Mouse (Mus musculus): ENCODE measurements around the gene Anks3. TPM values are rescaled to one million over a fixed set of nuclear protein-coding genes. Genes with fewer than 3 reads are reported as not detected.

Gene Anks3
- polyA plus RNA-seq (2012), result 1.9 TPM in 2 replicates

GRCm38 (mm10) chr16:4963797-4964709 lies at the start of gene Anks3:
Gene Anks3, minus strand, starts transcription at chr16:4964205.
- Histone ChIP-seq H3K4me1 (ENCODE audit: control insufficient read depth) (peaks cover 27% of the 10 kb centered on the region), H3K9me3 (ENCODE audit: control insufficient read depth, low read length) (no peaks in the 10 kb centered on the region), H3K4me3 (replicated peaks) (peak within 1 kb of the TSS; percentile 89), H3K27me3 (ENCODE audit: control insufficient read depth) (no peaks in the 10 kb centered on the region), H3K36me3 (ENCODE audit: control insufficient read depth) (peaks cover 12% of the 10 kb centered on the region)
- TF ChIP-seq TAL1 (IDR thresholded peaks at IDR 0.05; ENCODE audit: low read length) (no peak), GATA1 (IDR thresholded peaks at IDR 0.05; ENCODE audit: low read length) (peak; percentile 56)

- Histone ChIP-seq H3K9me3 (ENCODE audit: control insufficient read depth, low read length) (no peaks in the 10 kb centered on the region), H3K4me1 (ENCODE audit: control insufficient read depth) (peaks cover 33% of the 10 kb centered on the region), H3K4me3 (replicated peaks) (peak within 1 kb of the TSS; percentile 69), H3K36me3 (ENCODE audit: control insufficient read depth) (peaks cover 50% of the 10 kb centered on the region), H3K27me3 (ENCODE audit: control insufficient read depth) (peaks cover 14% of the 10 kb centered on the region)
- no peak for TF ChIP-seq GATA1 (IDR thresholded peaks at IDR 0.05; ENCODE audit: low read length)
- TF ChIP-seq TAL1 (IDR thresholded peaks at IDR 0.05; ENCODE audit: low read length), result no peak
Measured at GRCm38 (mm10) chr16:5013054-5013838, 49.2 kb upstream of the Anks3 start, which contains the start of gene Rogdi. Gene Rogdi, minus strand, starts transcription at chr16:5013553.

- TF ChIP-seq TAL1 (IDR thresholded peaks at IDR 0.05; ENCODE audit: low read length) (peak; percentile 72), GATA1 (IDR thresholded peaks at IDR 0.05; ENCODE audit: low read length) (peak; percentile 11; the same call in 1 of the 2 replicates)
- Histone ChIP-seq H3K4me1 (ENCODE audit: control insufficient read depth) (peaks cover 33% of the 10 kb centered on the region), H3K27me3 (ENCODE audit: control insufficient read depth) (peaks cover 14% of the 10 kb centered on the region), H3K9me3 (ENCODE audit: control insufficient read depth, low read length) (no peaks in the 10 kb centered on the region), H3K4me3 (replicated peaks) (peak overlapping the region; percentile 69), H3K36me3 (ENCODE audit: control insufficient read depth) (peaks cover 41% of the 10 kb centered on the region)
Measured at GRCm38 (mm10) chr16:5012036-5013005, 48.3 kb upstream of the Anks3 start.

DNA sequence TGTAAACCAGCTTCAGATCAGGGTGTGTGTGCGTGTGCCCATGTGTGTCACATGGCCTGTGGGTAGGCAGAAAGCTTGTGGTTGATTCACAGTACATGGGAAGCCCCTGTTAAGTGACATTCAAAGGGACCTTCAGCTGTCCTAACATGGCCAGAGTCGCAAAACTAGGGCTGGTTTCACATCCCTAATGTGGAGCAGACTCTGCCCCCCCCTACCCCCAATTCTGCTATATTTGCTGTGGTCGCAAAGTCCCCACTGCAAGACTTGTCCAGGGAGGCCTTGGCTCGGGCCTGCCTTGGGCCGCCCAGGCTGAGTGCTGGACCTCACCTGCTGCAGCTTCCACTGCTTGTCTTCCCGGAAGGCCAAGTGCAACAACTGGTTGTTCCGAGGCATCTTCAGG lies 47.3 kb upstream of the Anks3 start:
- no peak for TF ChIP-seq TAL1 (IDR thresholded peaks at IDR 0.05; ENCODE audit: low read length)
- TF ChIP-seq GATA1 (IDR thresholded peaks at IDR 0.05; ENCODE audit: low read length), result no peak
- Histone ChIP-seq H3K4me1 (ENCODE audit: control insufficient read depth) (peaks cover 33% of the 10 kb centered on the region), H3K36me3 (ENCODE audit: control insufficient read depth) (peaks cover 30% of the 10 kb centered on the region), H3K9me3 (ENCODE audit: control insufficient read depth, low read length) (no peaks in the 10 kb centered on the region), H3K27me3 (ENCODE audit: control insufficient read depth) (peaks cover 14% of the 10 kb centered on the region), H3K4me3 (replicated peaks) (no peak overlapping the region)

DNA sequence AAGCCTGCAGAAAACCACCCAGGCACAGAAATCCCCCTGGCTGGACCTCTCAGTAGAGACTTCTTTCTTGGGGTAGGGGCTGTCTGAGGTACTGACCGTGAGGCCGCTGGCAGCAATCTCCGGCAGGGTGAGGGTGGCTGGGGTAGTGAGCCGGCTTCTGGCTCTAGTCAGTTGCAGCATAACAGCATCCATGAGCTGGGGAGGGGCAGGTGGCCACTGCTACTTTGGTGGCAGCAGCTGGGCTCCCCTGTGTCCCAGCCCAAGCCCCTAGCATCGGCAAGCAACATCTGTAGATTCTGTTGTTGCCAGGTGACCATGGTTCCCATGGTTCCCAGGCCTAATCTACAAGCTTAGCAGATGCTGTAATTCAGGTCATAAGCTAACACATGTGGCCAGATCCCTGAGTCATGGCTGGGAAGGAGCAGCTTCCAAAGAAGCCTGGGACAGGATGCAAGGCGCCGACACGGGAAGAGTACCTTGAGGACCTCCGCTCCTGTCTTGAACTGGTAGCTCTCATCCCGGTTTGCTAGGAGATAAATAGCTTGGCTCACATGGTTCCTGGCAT lies 46.4 kb upstream of the Anks3 start:
- H3K36me3 ChIP-seq (ENCODE audit: control insufficient read depth), result peaks cover 22% of the 10 kb centered on the region
- peaks cover 33% of the 10 kb centered on the region for H3K4me1 ChIP-seq (ENCODE audit: control insufficient read depth)
- H3K27me3 ChIP-seq (ENCODE audit: control insufficient read depth), result peaks cover 14% of the 10 kb centered on the region
- no peaks in the 10 kb centered on the region for H3K9me3 ChIP-seq (ENCODE audit: control insufficient read depth, low read length)
- no peak overlapping the region for H3K4me3 ChIP-seq (replicated peaks)
- no peak for TF ChIP-seq TAL1 (IDR thresholded peaks at IDR 0.05; ENCODE audit: low read length)
- TF ChIP-seq GATA1 (IDR thresholded peaks at IDR 0.05; ENCODE audit: low read length), result no peak

GRCm38 (mm10) chr16:5008076-5008475 lies 44.1 kb upstream of the Anks3 start:
- Histone ChIP-seq H3K4me3 (replicated peaks) (no peak overlapping the region), H3K27me3 (ENCODE audit: control insufficient read depth) (peaks cover 14% of the 10 kb centered on the region), H3K9me3 (ENCODE audit: control insufficient read depth, low read length) (no peaks in the 10 kb centered on the region), H3K4me1 (ENCODE audit: control insufficient read depth) (peaks cover 25% of the 10 kb centered on the region), H3K36me3 (ENCODE audit: control insufficient read depth) (peaks cover 7% of the 10 kb centered on the region; the same call in 1 of the 2 replicates)
- no peak for TF ChIP-seq GATA1 (IDR thresholded peaks at IDR 0.05; ENCODE audit: low read length)

DNA sequence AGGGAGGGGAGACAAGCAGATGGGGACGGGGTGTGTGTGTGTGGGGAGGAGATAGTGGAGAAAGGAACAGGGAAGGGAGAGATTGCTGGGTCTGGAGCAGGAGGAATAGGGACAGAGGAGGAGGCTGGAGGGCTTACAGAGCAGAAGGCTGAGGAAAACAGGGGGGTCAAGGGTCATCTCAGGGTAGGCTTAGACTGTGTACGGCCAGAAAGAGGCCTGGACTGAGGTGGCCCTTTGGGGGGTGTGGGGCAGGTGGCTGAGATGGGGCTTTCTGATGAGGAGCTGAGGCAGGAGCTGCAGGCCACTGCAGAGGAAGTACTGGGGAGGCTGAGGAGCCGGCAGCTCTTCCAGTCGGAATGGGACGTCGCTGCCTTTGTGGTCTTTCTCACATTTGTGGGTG lies 43.5 kb upstream of the Anks3 start:
- Histone ChIP-seq H3K27me3 (ENCODE audit: control insufficient read depth) (peaks cover 14% of the 10 kb centered on the region), H3K4me1 (ENCODE audit: control insufficient read depth) (peaks cover 20% of the 10 kb centered on the region), H3K9me3 (ENCODE audit: control insufficient read depth, low read length) (no peaks in the 10 kb centered on the region), H3K36me3 (ENCODE audit: control insufficient read depth) (peaks cover 7% of the 10 kb centered on the region; the same call in 1 of the 2 replicates), H3K4me3 (replicated peaks) (no peak overlapping the region)
- TF ChIP-seq GATA1 (IDR thresholded peaks at IDR 0.05; ENCODE audit: low read length) (no peak), TAL1 (IDR thresholded peaks at IDR 0.05; ENCODE audit: low read length) (no peak)

DNA sequence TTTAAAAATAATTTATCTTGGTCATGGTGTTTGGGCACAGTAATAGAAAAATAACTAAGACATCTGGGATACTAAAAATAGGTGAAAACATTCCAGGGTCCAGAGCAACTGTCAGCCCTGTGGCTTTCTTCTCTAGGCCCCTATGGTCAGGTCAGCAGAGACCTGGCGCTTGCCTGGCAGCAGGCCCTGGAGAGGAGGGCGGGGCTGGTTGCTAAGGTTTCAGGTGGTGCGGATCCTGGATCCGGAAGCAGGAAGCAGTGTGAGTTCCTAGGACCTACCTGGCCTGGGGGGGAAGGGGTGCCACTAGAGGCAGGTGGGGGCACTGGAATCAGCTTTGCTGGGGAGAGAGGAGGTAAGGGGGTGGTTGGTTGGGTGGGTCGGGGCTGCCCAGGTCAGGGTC lies 43.1 kb upstream of the Anks3 start, which contains the start of gene Smim22:
TSS of gene Smim22 (plus strand) at position 222 of the 400 bp plus-strand sequence.
- peaks cover 7% of the 10 kb centered on the region; the same call in 1 of the 2 replicates for H3K36me3 ChIP-seq (ENCODE audit: control insufficient read depth)
- H3K9me3 ChIP-seq (ENCODE audit: control insufficient read depth, low read length), result no peaks in the 10 kb centered on the region
- H3K4me1 ChIP-seq (ENCODE audit: control insufficient read depth), result peaks cover 15% of the 10 kb centered on the region
- TF ChIP-seq TAL1 (IDR thresholded peaks at IDR 0.05; ENCODE audit: low read length) (no peak), GATA1 (IDR thresholded peaks at IDR 0.05; ENCODE audit: low read length) (no peak)
- no peak within 1 kb of the TSS for H3K4me3 ChIP-seq (replicated peaks)
- peaks cover 14% of the 10 kb centered on the region for H3K27me3 ChIP-seq (ENCODE audit: control insufficient read depth)

Data from erythroblast, embryonic 14.5 days (primary cell).